In genomic region chr13:35886121-35886725, GRCm38 (mm10) we compare ENCODE assay signal across 8 mouse cellular contexts. TPM values are rescaled to one million over a fixed set of nuclear protein-coding genes. Genes with fewer than 3 reads are reported as not detected.
DNase-seq lines count a peak whose midpoint lies in the region; ATAC-seq and TF ChIP-seq lines count a peak whose summit lies in the region.

No protein-coding gene starts in this region.

- peaks cover 5% of the 10 kb centered on the region in 2 experiments; a peak in 1 of 4 replicates for H3K4me1 ChIP-seq in MEL (ENCODE audit: control insufficient read depth in 1 of 2, insufficient read depth in 2 of 2, low read length in 2 of 2)
- peaks cover 11% of the 10 kb centered on the region for H3K4me1 ChIP-seq in heart, embryonic 13.5 days

- H3K9ac ChIP-seq in MEL (ENCODE audit: control insufficient read depth, low read depth, low read length, poor library complexity, severe bottlenecking), result peak overlapping the region; percentile 44
- H3K9ac ChIP-seq in heart, embryonic 13.5 days, result peak overlapping the region; percentile 30; the same call in 1 of the 2 replicates

- TF ChIP-seq EP300 in MEL (IDR thresholded peaks at IDR 0.05; ENCODE audit: low read depth in 1 of 2, low read length in 2 of 2), result no peak

- no peak overlapping the region for H3K27ac ChIP-seq in MEL (ENCODE audit: control insufficient read depth, low read depth, low read length)
- no peak overlapping the region for H3K27ac ChIP-seq in heart, embryonic 13.5 days (replicated peaks)

- peak overlapping the region; percentile 31 for H3K4me2 ChIP-seq in heart, embryonic 13.5 days

- H3K4me3 ChIP-seq in MEL (ENCODE audit: control insufficient read depth in 1 of 2, insufficient read depth in 1 of 2, low read depth in 2 of 2, low read length in 2 of 2), result peak overlapping the region; percentile 26 to 64
- H3K4me3 ChIP-seq in heart, embryonic 13.5 days, result no peak overlapping the region

- peaks cover 0 to 3% of the 10 kb centered on the region in 2 experiments; a peak in 2 of 4 replicates for H3K36me3 ChIP-seq in MEL (ENCODE audit: control insufficient read depth in 1 of 2, insufficient read depth in 2 of 2, low read length in 2 of 2)
- H3K36me3 ChIP-seq in heart, embryonic 13.5 days, result no peaks in the 10 kb centered on the region

- H3K27me3 ChIP-seq in MEL (ENCODE audit: control insufficient read depth in 1 of 2, insufficient read depth in 2 of 2, low read length in 2 of 2), result no peaks in the 10 kb centered on the region
- no peaks in the 10 kb centered on the region for H3K27me3 ChIP-seq in heart, embryonic 13.5 days (replicated peaks)

- 27% methylated on average over 15 of the region's 15 CpGs for WGBS in heart, embryonic 13.5 days

- ATAC-seq in common myeloid progenitor, adult 5-6 weeks (replicated peaks; ENCODE audit: low read depth, poor library complexity, severe bottlenecking), result peak; percentile 69
- ATAC-seq in heart, embryonic 13.5 days (ENCODE audit: extremely low read depth, insufficient number of reproducible peaks, low FRiP score, low TSS enrichment), result 0 out of 2 replicates have a peak, but pooled peaks have one; percentile 8

- TF ChIP-seq POLR2A in MEL (IDR thresholded peaks at IDR 0.05; ENCODE audit: control insufficient read depth in 1 of 2, insufficient read depth in 1 of 2, low read depth in 1 of 2, low read length in 2 of 2, poor library complexity in 1 of 2), result no peak

- TF ChIP-seq CTCF in MEL (IDR thresholded peaks at IDR 0.05 in 2 of 3, conservative IDR thresholded peaks at IDR 0.05 in 1 of 3; ENCODE audit: control insufficient read depth in 1 of 3, insufficient read depth in 1 of 3, low read depth in 2 of 3, low read length in 3 of 3, poor library complexity in 1 of 3, severe bottlenecking in 1 of 3), result peak; percentile 79 to 90 (median 84)

- DNase-seq in layer of hippocampus, postnatal 10 days (ENCODE audit: low spot score in 2 of 2), result peak; percentile 37 to 53
- DNase-seq in layer of hippocampus, adult 9-10 months (ENCODE audit: low spot score), result no peak
- DNase-seq in MEL (ENCODE audit: low read depth, low spot score) (peak; percentile 79), liver (peak; percentile 59)
- peak; percentile 50 for DNase-seq in retina, postnatal 1 day
- DNase-seq in right cerebral cortex, postnatal 36 days (ENCODE audit: low spot score in 2 of 2), result no peak

- H3K9me3 ChIP-seq in MEL (replicated peaks; ENCODE audit: insufficient read depth, low read length), result no peaks in the 10 kb centered on the region
- H3K9me3 ChIP-seq in heart, embryonic 13.5 days, result no peaks in the 10 kb centered on the region; the same call in 1 of the 2 replicates

- peak; percentile 41 for TF ChIP-seq RAD21 in MEL (IDR thresholded peaks at IDR 0.05; ENCODE audit: low read depth, low read length)

- no peaks in the 10 kb centered on the region for H3K79me2 ChIP-seq in MEL (ENCODE audit: control insufficient read depth, insufficient read depth, low read length, poor library complexity)

TF ChIP-seq in MEL, 35 proteins besides CTCF, POLR2A, EP300 and RAD21:
- TF ChIP-seq ZKSCAN1 (IDR thresholded peaks at IDR 0.05; ENCODE audit: low read depth, low read length), result no peak
- TF ChIP-seq ZC3H11A (IDR thresholded peaks at IDR 0.05; ENCODE audit: low read depth, low read length), result peak; percentile 30
- TF ChIP-seq TBP (IDR thresholded peaks at IDR 0.05; ENCODE audit: low read depth, low read length), result no peak
- no peak for TF ChIP-seq TCF12 (IDR thresholded peaks at IDR 0.05; ENCODE audit: low read depth, low read length)
- no peak for TF ChIP-seq POLR2AphosphoS2 (IDR thresholded peaks at IDR 0.05; ENCODE audit: low read length)
- TF ChIP-seq MAX (IDR thresholded peaks at IDR 0.05; ENCODE audit: low read length), result no peak
- TF ChIP-seq TAL1 (IDR thresholded peaks at IDR 0.05; ENCODE audit: low read length), result no peak
- TF ChIP-seq RCOR1 (IDR thresholded peaks at IDR 0.05; ENCODE audit: low read depth, low read length), result no peak
- no peak for TF ChIP-seq ZMIZ1 (IDR thresholded peaks at IDR 0.05; ENCODE audit: low read depth, low read length)
- peak; percentile 61 for TF ChIP-seq SMC3 (IDR thresholded peaks at IDR 0.05; ENCODE audit: low read depth, low read length)
- no peak for TF ChIP-seq ETS1 (IDR thresholded peaks at IDR 0.05; ENCODE audit: low read depth, low read length)
- TF ChIP-seq KAT2A (conservative IDR thresholded peaks at IDR 0.05; ENCODE audit: low read depth, low read length), result no peak
- TF ChIP-seq MAZ (IDR thresholded peaks at IDR 0.05; ENCODE audit: low read depth, low read length), result no peak
- TF ChIP-seq MEF2A (IDR thresholded peaks at IDR 0.05; ENCODE audit: extremely low read depth, insufficient replicate concordance, low read depth, low read length, poor library complexity, severe bottlenecking), result no peak
- no peak for TF ChIP-seq HCFC1 (IDR thresholded peaks at IDR 0.05; ENCODE audit: low read depth, low read length)
- TF ChIP-seq MYC (IDR thresholded peaks at IDR 0.05; ENCODE audit: low read depth, low read length), result 0 out of 2 replicates have a peak, but pooled peaks have one; percentile 37
- TF ChIP-seq MXI1 (IDR thresholded peaks at IDR 0.05; ENCODE audit: low read depth, low read length), result 0 out of 2 replicates have a peak, but pooled peaks have one; percentile 19
- no peak for TF ChIP-seq MYB (IDR thresholded peaks at IDR 0.05; ENCODE audit: low read depth, low read length)
- no peak for TF ChIP-seq UBTF (IDR thresholded peaks at IDR 0.05; ENCODE audit: borderline replicate concordance, insufficient read depth, low read depth, low read length)

RNA-seq across cellular contexts. Expression of gene Rpp40, which starts 19.9 kb away (rescaled TPM):
- 1 to 10 TPM; 4.0 to 5.0 TPM for total RNA-seq in layer of hippocampus, postnatal 10 days (2021)
- total RNA-seq in MEL (2012; rRNA removed), result 28.3 and 31.6 TPM in 2 replicates
- polyA plus RNA-seq in MEL (2012; ENCODE audit: insufficient read depth in 1 of 2, insufficient read length in 2 of 2, low read depth in 1 of 2, low replicate concordance in 2 of 2, missing spikeins in 1 of 2), result 10 to 100 TPM in 1 of 2 experiments, not detected in 1; 22.8 TPM
- 15.9 and 16.5 TPM in 2 replicates for total RNA-seq in common myeloid progenitor, adult 5-6 weeks (2017)
- 9.7 and 9.8 TPM in 2 replicates for polyA plus RNA-seq in heart, embryonic 13.5 days (2015; fragmentation: Nextera tagmentation; extraction: Ambion mirVana)

Comparison
In these comparisons a context has a peak if more than half of its experiments do, and no peak if none do; other contexts are left out.
1. DNase-seq: peak in layer of hippocampus, postnatal 10 days (2 of 2), MEL (single experiment), liver (single experiment) and retina, postnatal 1 day (single experiment); none in layer of hippocampus, adult 9-10 months (single experiment) and right cerebral cortex, postnatal 36 days (0 of 2).